Mouse (Mus musculus) embryonic fibroblast, embryonic 13.5 days (primary cell): ENCODE data around the gene Zfp518a. TPM values are rescaled to one million over a fixed set of nuclear protein-coding genes. Genes with fewer than 3 reads are reported as not detected.

Source experiments
- H3K27ac ChIP-seq: 2 replicates; pipeline ENCODE4 v1.5.1; 2012; ENCODE audit warnings: low read length, control low read depth, inconsistent platforms; ENCODE audit not compliant: insufficient read depth
- H3K4me1 ChIP-seq: 2 replicates; pipeline ENCODE4 v1.6.1; 2011; ENCODE audit warnings: low read length; ENCODE audit not compliant: control insufficient read depth, insufficient read depth
- H3K4me3 ChIP-seq: 2 replicates; pipeline ENCODE4 v1.5.1; 2011; ENCODE audit warnings: mild to moderate bottlenecking, control low read depth, low read length; ENCODE audit not compliant: insufficient read depth
- CTCF ChIP-seq: IDR thresholded peaks from 2 replicates; pipeline ENCODE4 v1.5.1; 2011; ENCODE audit warnings: mild to moderate bottlenecking, control low read depth, low read length, moderate library complexity, borderline replicate concordance; ENCODE audit not compliant: insufficient read depth
- POLR2A ChIP-seq: IDR thresholded peaks from 2 replicates; pipeline ENCODE4 v1.6.1; 2011; ENCODE audit warnings: low read depth, mild to moderate bottlenecking, control low read depth, low read length, moderate library complexity
- polyA plus RNA-seq: library from polyadenylated mRNA; stranded (reverse); fragments of >200 nt; gene quantifications from 2 replicates; pipeline ENCODE4 v1.2.4, GENCODE M21; 2011; ENCODE audit warnings: low read depth; ENCODE audit not compliant: missing spikeins, insufficient read length

Zfp518a gene
- polyA plus RNA-seq, 1 experiment: 16.6 TPM

DNA sequence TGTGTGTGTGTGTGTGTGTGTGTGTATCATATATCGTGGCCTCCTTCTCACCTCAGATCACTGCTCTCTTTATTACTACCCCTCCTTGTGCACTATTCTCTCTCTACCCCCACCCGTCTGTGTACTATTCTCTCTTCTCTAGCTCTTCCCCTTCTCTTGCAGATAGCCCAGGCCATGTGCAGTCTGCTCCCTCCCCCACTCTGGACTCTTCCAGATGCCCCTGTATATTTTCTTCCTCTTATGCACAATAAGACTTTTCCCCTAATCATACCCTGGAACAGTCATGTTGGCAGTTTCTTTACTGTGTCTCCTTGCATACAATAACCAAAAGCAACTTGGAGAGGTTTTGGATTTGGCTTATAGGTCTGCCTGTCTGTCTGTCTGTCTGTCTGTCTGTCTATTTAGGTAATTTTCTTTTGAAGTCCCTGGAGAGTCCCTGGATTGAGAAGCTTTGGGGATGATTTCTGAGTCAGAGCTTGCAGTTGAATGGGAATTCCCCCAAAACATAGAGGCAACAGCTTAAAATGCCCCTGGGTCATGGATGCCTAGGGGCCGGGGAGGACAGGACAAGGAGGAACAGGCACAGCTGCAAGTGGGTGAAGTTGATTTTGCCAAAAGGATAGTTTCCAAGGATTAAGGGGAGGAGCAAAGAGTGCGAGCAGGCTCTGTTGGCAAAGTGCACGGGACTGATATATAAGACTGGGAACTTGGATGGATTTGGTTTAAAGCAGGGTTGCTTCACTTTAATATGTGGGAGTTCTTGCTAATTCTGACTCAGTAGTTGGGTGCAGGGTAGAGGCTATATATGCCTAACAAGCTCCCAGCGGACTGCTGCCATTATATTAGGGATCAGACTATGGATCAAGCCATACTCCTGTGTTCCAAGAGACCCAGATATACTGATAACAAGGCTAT, 70.7 kb downstream of the Zfp518a start:
- H3K27ac ChIP-seq: no peak overlapping the region
- H3K4me1 ChIP-seq: no peaks in the 10 kb centered on the region

More for the DNA sequence above, 70.7 kb downstream of the Zfp518a start:
- H3K4me3 ChIP-seq: no peak overlapping the region
- TF ChIP-seq CTCF (no peak), POLR2A (no peak)

Other genes starting within 250 kb of the Zfp518a start
- not detected in 2 replicates for gene Cc2d2b, start 146.0 kb upstream of the Zfp518a start, polyA plus RNA-seq
- gene Ccnj, start 63.4 kb upstream of the Zfp518a start, polyA plus RNA-seq: 3.9 and 4.3 TPM in 2 replicates
- gene Blnk, start 99.8 kb downstream of the Zfp518a start, polyA plus RNA-seq: 0.44 TPM in 1 of 2 replicates, not detected in the other
- not detected in 2 replicates for gene Dntt, start 134.6 kb downstream of the Zfp518a start, polyA plus RNA-seq
- not detected in 2 replicates for gene Opalin, start 182.4 kb downstream of the Zfp518a start, polyA plus RNA-seq